Mouse (Mus musculus): ENCODE measurements around the gene Dot1l.

DNA sequence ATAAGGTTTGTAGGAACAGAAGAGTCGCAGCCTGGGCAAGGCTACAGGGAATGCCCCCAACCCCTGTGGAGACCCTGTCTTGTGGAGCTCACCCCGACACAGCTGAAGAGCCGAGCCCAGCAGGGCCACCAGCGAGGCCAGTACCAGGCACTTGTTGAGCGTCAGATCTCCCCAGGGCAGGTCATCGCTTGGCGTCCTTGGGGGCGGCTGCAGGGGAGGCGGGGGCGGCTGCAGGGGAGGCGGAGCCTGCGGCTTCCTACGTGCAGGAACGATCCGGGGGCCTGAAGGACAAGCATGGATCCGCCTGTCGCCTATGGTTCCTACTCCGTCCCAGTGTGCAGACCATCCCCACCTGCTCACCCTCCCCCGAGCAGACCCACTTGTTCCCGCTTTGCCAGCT is 55.1 kb downstream of the Dot1l start:
- TF ChIP-seq CTCF (IDR thresholded peaks at IDR 0.05; ENCODE audit: low read depth) (no peak), EP300 (IDR thresholded peaks at IDR 0.05; ENCODE audit: low read depth) (no peak)

All from liver, postnatal 0 days (tissue).